Mouse (Mus musculus): ENCODE results near the gene Gm21964. TPM values are rescaled to one million over a fixed set of nuclear protein-coding genes. Genes with fewer than 3 reads are reported as not detected.

Gene Gm21964
- not detected for polyA plus RNA-seq (2017; shearing (Covaris generic))

DNA sequence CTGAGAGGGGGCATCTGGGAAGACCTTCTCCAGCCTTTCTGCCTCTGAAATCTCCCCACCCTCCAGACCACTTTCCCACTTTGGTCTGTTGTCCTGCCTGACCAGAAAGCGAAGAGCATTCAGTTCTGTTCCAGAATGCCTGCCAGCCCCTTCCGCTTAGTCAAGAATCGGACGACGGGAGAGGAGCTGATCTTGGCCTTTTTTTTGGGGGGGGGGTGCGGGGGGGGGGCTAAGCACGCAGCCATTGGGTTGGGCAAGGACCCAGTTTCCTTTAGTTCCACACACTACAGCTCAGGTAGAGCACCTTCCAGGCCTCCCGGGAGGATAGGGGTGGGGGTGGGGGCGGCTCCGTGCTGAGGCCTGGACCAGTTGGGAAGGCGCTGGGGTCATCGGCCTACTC, at the start of gene Gm21964:
TSS of gene Gm21964 (plus strand) at position 301 of the 400 bp plus-strand sequence.

DNA sequence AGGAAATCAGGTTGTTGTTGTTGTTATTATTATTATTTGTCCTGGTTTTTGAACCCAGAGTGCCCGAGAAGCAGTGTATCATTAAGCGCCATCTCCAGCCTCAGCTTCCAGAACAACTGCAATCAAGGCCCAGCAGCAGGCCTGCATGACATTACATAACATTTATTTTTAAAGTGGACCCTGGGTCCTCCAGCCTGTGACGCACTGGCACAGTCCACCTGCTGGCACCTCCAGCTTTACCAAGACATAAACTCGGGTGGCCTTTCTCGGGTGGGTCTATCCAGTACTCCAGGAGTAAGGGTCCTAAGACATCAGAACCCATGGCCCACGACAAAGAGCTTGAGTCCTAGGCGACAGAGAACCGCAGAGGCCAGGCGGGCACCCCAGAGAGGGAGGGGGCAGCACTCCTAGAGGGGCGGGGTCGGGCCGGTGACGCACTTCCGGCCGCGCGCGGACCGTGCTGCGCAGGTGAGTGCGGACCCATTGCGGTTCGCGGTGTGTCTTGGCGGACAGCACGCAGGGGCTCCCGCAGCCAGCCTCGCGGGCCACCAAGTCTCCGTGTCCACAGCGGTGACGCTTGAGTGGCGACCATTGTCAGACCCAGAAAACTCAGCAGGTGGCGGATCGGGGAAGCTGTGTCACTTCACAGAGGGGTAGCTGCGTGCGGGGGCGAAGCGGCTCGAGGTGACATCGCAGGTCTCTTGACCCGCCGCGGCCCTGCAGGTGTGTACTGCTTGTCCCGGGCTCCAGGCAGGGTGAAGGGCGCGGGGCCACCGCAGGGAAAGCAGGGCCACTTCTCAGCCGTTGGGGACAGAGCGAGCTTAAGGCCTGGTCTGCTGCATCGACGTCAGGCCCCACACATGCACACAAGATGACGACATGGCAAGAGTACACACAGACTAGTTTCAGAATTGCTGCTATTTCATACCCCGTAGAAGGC, 21.5 kb upstream of the Gm21964 start, which contains the start of gene Zfp612:
TSS of gene Zfp612 (plus strand) at position 465 of the 940 bp plus-strand sequence.

DNA sequence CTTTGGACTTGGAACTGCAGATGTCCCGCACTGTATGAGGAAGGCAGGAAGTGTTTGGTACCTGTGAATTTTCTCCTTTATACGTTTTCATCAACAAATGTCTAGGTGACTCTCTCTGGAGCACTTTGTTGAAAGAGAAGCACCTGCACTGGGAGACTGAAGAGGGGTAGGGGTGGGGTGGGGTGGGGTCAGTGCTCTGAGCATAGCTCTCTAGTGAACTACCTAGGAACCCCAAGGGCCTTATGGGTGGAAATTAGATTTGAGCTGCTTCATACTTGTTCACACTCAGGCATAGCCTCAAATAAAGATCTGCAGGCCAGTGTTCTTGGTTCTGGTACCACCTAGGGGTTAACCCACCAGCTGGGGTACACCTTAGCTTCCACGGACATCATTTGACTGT, 1.6 kb downstream of the Gm21964 start, which contains the start of gene Gm17720:
TSS of gene Gm17720 (minus strand) at position 101 of the 400 bp plus-strand sequence.

Other genes with a start within 250 kb of the Gm21964 start
- gene Phlpp2, start 232.7 kb upstream of the Gm21964 start, polyA plus RNA-seq (2017; shearing (Covaris generic)): 0.76 TPM
- not detected for gene Marveld3, start 139.0 kb upstream of the Gm21964 start, polyA plus RNA-seq (2017; shearing (Covaris generic))
- gene Tat, start 110.8 kb upstream of the Gm21964 start, polyA plus RNA-seq (2017; shearing (Covaris generic)): not detected
- not detected for gene Chst4, start 61.5 kb upstream of the Gm21964 start, polyA plus RNA-seq (2017; shearing (Covaris generic))
- 0.30 TPM for gene Zfp612, start 21.5 kb upstream of the Gm21964 start, polyA plus RNA-seq (2017; shearing (Covaris generic))
- not detected for gene Gm17720, start 1.5 kb downstream of the Gm21964 start, polyA plus RNA-seq (2017; shearing (Covaris generic))
- not detected for gene Calb2, start 67.0 kb downstream of the Gm21964 start, polyA plus RNA-seq (2017; shearing (Covaris generic))
- 4.5 TPM for gene Cmtr2, start 114.5 kb downstream of the Gm21964 start, polyA plus RNA-seq (2017; shearing (Covaris generic))
- not detected for gene Hydin, start 165.8 kb downstream of the Gm21964 start, polyA plus RNA-seq (2017; shearing (Covaris generic))